Mouse (Mus musculus) olfactory bulb, adult 2 months (tissue): Measurements from ENCODE around the gene H2afj.

Source experiments
- CTCF ChIP-seq: fragments of 200-500 bp; IDR thresholded peaks from 2 replicates; pipeline ENCODE4 v1.5.1; 2012; ENCODE audit warnings: low read depth, mild to moderate bottlenecking, low read length, moderate library complexity; ENCODE audit not compliant: insufficient read depth
- POLR2A ChIP-seq: fragments of 200-500 bp; IDR thresholded peaks from 2 replicates; pipeline ENCODE4 v1.6.1; 2012; ENCODE audit warnings: mild to moderate bottlenecking, low read depth, low read length, moderate library complexity; ENCODE audit not compliant: insufficient read depth

DNA sequence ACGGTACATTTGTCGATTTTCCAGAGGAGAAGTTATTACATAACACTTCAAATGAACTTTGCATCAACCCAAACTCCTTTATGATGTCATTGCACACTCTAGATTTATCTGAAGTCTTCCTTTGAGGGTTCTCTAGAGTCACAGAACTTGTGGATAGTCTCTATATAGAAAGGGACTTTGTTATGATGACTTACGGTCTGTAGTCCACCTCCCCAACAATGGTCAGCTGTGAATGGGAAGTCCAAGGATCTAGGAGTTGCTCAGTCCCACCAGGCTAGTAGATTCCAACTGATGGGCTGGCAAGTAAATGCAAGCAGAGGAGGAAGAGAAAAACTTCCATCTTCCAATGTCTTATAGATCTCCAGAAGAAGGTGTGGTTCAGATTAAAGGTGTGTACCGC, 20.6 kb downstream of the H2afj start:
- no peak for TF ChIP-seq POLR2A
- no peak for TF ChIP-seq CTCF
